Mouse (Mus musculus) megakaryocyte, embryonic 14.5 days (primary cell): ENCODE data around the gene Bglap3.

Experiments used
- FLI1 ChIP-seq: IDR thresholded peaks from 2 replicates; pipeline ENCODE4 v1.6.1; 2012; ENCODE audit warnings: low read length, inconsistent platforms, mixed read lengths
- GATA1 ChIP-seq: IDR thresholded peaks from 3 replicates; pipeline ENCODE4 v1.6.1; 2012; ENCODE audit warnings: mixed read lengths, low read length, inconsistent platforms, borderline replicate concordance

GRCm38 (mm10) chr3:88407529-88407928 is 35.0 kb upstream of the Bglap3 start:
- TF ChIP-seq GATA1 (no peak), FLI1 (no peak)
